Mouse (Mus musculus): ENCODE measurements around the gene Ifit3.

DNA sequence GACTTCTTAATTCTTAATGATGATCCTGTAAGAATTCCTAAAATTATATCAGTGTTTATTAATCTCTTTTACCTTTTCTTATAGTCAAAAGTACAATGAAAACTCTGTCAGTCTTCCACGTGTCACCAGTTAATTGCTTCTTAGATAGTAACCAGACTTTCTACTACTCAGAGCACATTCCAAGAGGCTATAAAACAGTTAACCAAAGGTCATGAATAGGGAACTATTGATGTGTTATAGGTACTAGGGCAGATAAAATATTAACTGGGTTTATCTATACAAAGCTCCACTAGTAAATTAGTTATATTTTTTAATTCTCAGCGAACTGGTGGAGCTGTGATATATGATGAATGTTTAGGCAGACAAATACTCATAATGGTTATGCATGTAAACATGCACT is 44.2 kb downstream of the Ifit3 start:
- TF ChIP-seq CTCF (IDR thresholded peaks at IDR 0.05; ENCODE audit: low read depth, low read length) (no peak), POLR2A (IDR thresholded peaks at IDR 0.05; ENCODE audit: borderline replicate concordance, low read depth, low read length) (no peak)
